In the genomic region with DNA sequence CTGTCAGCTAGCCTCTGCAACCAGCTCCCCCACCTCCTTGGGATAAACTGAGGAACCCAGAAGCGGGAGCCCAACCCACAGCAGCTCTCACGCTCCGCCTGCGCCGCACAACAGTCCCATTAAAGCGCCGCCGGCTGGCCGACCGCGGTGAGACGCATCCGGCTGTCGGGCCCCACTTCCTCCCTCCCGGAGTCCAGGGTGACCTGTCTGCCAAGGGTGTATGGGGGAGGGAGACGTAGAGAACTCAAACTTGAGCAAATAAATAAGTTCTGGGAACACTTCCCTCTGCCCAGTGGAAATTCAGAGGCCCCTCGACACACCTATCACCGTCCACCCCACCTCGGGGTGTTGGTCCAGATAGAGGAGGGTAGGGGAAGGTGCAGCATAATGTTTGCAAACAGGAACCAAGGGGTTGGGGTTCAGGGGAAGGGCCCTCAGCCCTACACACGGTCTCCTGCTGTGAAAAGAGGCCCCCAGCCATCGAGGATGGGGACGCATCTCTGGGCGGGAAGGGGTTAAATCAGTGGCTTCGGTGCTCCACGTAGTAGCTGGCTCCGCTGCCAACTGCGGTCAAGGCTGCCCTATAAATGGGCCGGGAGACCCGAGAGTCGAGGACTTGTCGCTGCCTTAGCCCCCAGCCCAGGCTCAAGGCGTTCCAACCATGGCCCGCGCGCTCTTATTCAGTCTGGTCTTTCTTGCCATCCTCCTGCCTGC, we compare ENCODE assay signal across 7 mouse cellular contexts. TPM values are rescaled to one million over a fixed set of nuclear protein-coding genes. Genes with fewer than 3 reads are reported as not detected.
DNase-seq lines count a peak whose midpoint lies in the region; ATAC-seq and TF ChIP-seq lines count a peak whose summit lies in the region.

TSS of gene Chad (plus strand) at position 611 of the 714 bp plus-strand sequence.

- H3K27me3 ChIP-seq in ES-Bruce4 (ENCODE audit: control insufficient read depth, insufficient read depth, low read length, poor library complexity, severe bottlenecking) = no peaks in the 10 kb centered on the region
- H3K27me3 ChIP-seq in intestine, embryonic 14.5 days (replicated peaks; ENCODE audit: control insufficient read depth, insufficient read depth, low read length) = peaks cover 18% of the 10 kb centered on the region
- peaks cover 12% of the 10 kb centered on the region for H3K27me3 ChIP-seq in liver, embryonic 14.5 days (ENCODE audit: control insufficient read depth, insufficient read depth, low read length)

- H3K4me2 ChIP-seq in intestine, embryonic 14.5 days (ENCODE audit: low read length) = peak within 1 kb of the TSS; percentile 47
- peak within 1 kb of the TSS; percentile 44 for H3K4me2 ChIP-seq in liver, embryonic 14.5 days (ENCODE audit: low read depth)

- TF ChIP-seq CTCF in ES-Bruce4 (IDR thresholded peaks at IDR 0.05; ENCODE audit: low read depth, low read length) = no peak
- no peak for TF ChIP-seq CTCF in liver, embryonic 14.5 days (IDR thresholded peaks at IDR 0.05; ENCODE audit: low read depth)

- TF ChIP-seq EP300 in ES-Bruce4 (IDR thresholded peaks at IDR 0.05; ENCODE audit: insufficient read depth, low read depth, low read length) = no peak
- no peak for TF ChIP-seq EP300 in liver, embryonic 14.5 days (IDR thresholded peaks at IDR 0.05; ENCODE audit: low read depth)

- intact Hi-C loops in gastrocnemius, postnatal 14 days (cut with DNase I; ENCODE audit: low total_unique reads) = no loop called here

- no peaks in the 10 kb centered on the region for H3K9me3 ChIP-seq in ES-Bruce4 (replicated peaks; ENCODE audit: control insufficient read depth, insufficient read depth, low read length, poor library complexity, severe bottlenecking)
- no peaks in the 10 kb centered on the region for H3K9me3 ChIP-seq in intestine, embryonic 14.5 days (ENCODE audit: control insufficient read depth, low read length)
- H3K9me3 ChIP-seq in liver, embryonic 14.5 days (ENCODE audit: control insufficient read depth, low read length) = no peaks in the 10 kb centered on the region

- 0 out of 2 replicates have a peak, but pooled peaks have one; percentile 17 for ATAC-seq in intestine, embryonic 14.5 days (replicated peaks; ENCODE audit: low FRiP score, low TSS enrichment, low read depth)
- no peak for ATAC-seq in liver, embryonic 14.5 days (ENCODE audit: insufficient read depth)
- peak; percentile 40; the same call in 1 of the 2 replicates for ATAC-seq in monocyte, adult 5-6 weeks (replicated peaks; ENCODE audit: insufficient number of reproducible peaks, low FRiP score, low TSS enrichment, poor library complexity, severe bottlenecking)

- peak within 1 kb of the TSS; percentile 23 for H3K9ac ChIP-seq in ES-Bruce4 (ENCODE audit: low read depth, poor library complexity, severe bottlenecking)
- H3K9ac ChIP-seq in intestine, embryonic 14.5 days (ENCODE audit: low read length) = 0 out of 2 replicates have a peak within 1 kb of the TSS, but pooled peaks have one; percentile 20
- H3K9ac ChIP-seq in liver, embryonic 14.5 days (replicated peaks) = no peak within 1 kb of the TSS

- H3K4me3 ChIP-seq in ES-Bruce4 (ENCODE audit: low read depth, low read length) = peak within 1 kb of the TSS; percentile 42
- H3K4me3 ChIP-seq in intestine, embryonic 14.5 days (ENCODE audit: low read depth, low read length) = peak within 1 kb of the TSS; percentile 0; the same call in 1 of the 2 replicates
- H3K4me3 ChIP-seq in liver, embryonic 14.5 days (ENCODE audit: insufficient read depth in 1 of 2, low read depth in 2 of 2, low read length in 2 of 2) = peak within 1 kb of the TSS in 1 of 2 experiments; percentile 5; a peak in 1 of 4 replicates

- H3K4me1 ChIP-seq in ES-Bruce4 (ENCODE audit: control insufficient read depth, insufficient read depth, low read length) = no peaks in the 10 kb centered on the region
- peaks cover 11% of the 10 kb centered on the region for H3K4me1 ChIP-seq in intestine, embryonic 14.5 days (replicated peaks; ENCODE audit: control insufficient read depth, insufficient read depth, low read length)
- H3K4me1 ChIP-seq in liver, embryonic 14.5 days (replicated peaks; ENCODE audit: control insufficient read depth in 2 of 2, insufficient read depth in 2 of 2, low read length in 1 of 2) = no peaks in the 10 kb centered on the region

- no peak within 1 kb of the TSS for H3K27ac ChIP-seq in ES-Bruce4 (ENCODE audit: insufficient read depth, low read length)
- no peak within 1 kb of the TSS for H3K27ac ChIP-seq in intestine, embryonic 14.5 days (ENCODE audit: low read depth)
- H3K27ac ChIP-seq in liver, embryonic 14.5 days = no peak within 1 kb of the TSS

- WGBS in intestine, embryonic 14.5 days = 6% methylated on average over 35 of the region's 35 CpGs
- WGBS in liver, embryonic 14.5 days (ENCODE audit: insufficient replicate concordance) = 5% methylated on average over 35 of the region's 35 CpGs

- no peaks in the 10 kb centered on the region for H3K36me3 ChIP-seq in ES-Bruce4 (ENCODE audit: control insufficient read depth, insufficient read depth, low read length, poor library complexity, severe bottlenecking)
- peaks cover 12% of the 10 kb centered on the region; the same call in 1 of the 2 replicates for H3K36me3 ChIP-seq in intestine, embryonic 14.5 days (ENCODE audit: control insufficient read depth, insufficient read depth, low read length)
- no peaks in the 10 kb centered on the region for H3K36me3 ChIP-seq in liver, embryonic 14.5 days (replicated peaks; ENCODE audit: control insufficient read depth, insufficient read depth, low read depth)

- TF ChIP-seq POLR2A in ES-Bruce4 (IDR thresholded peaks at IDR 0.05; ENCODE audit: insufficient read depth, low read length) = no peak

- peak; percentile 83 for DNase-seq in adrenal gland, postnatal 14 days
- DNase-seq in gastrocnemius, postnatal 14 days = peak; percentile 62
- DNase-seq in intestine, embryonic 14.5 days (ENCODE audit: low spot score) = peak; percentile 66
- DNase-seq in liver, embryonic 14.5 days (ENCODE audit: low read depth in 3 of 3, low spot score in 3 of 3) = no peak
- DNase-seq in MN1 (ENCODE audit: low spot score) = no peak

RNA-seq across cellular contexts. Expression of gene Chad, which starts in this region (rescaled TPM):
- not detected in 2 replicates for polyA plus RNA-seq in ES-Bruce4 (2011; ENCODE audit: insufficient read depth, insufficient read length, low read depth, missing spikeins)
- 0.30 TPM in 1 of 2 replicates, not detected in the other for total RNA-seq in adrenal gland, postnatal 14 days (2021)
- 10 to 100 TPM; 17.4 to 21.2 TPM for total RNA-seq in gastrocnemius, postnatal 14 days (2021)
- polyA plus RNA-seq in intestine, embryonic 14.5 days (2014; fragmentation: Nextera tagmentation; extraction: Ambion mirVana) = 0.77 and 1.2 TPM in 2 replicates
- 0.02 and 0.03 TPM in 2 replicates for polyA plus RNA-seq in liver, embryonic 14.5 days (2012; rRNA removed)
- polyA plus RNA-seq in liver, embryonic 14.5 days (2014; fragmentation: Nextera tagmentation; extraction: Ambion mirVana) = 0.09 TPM in 1 of 2 replicates, not detected in the other
- not detected in 3 replicates for total RNA-seq in monocyte, adult 5-6 weeks (2017)

Comparison
In these comparisons a context has a peak if more than half of its experiments do, and no peak if none do; other contexts are left out.
1. RNA of gene Chad (total RNA-seq): 17.4 to 21.2 TPM in gastrocnemius, postnatal 14 days; 0.30 TPM in adrenal gland, postnatal 14 days and not detected in monocyte, adult 5-6 weeks; every median in the first group is over 10 times any median in the second.
2. Peak in DNase-seq in adrenal gland, postnatal 14 days; RNA of the gene not detected or under 1 TPM.
3. Peak in ATAC-seq in monocyte, adult 5-6 weeks; RNA of the gene not detected or under 1 TPM.
4. DNase-seq: peak in gastrocnemius, postnatal 14 days (single experiment) and intestine, embryonic 14.5 days (single experiment); none in liver, embryonic 14.5 days (0 of 3) and MN1 (single experiment).